Mouse (Mus musculus) MEL (cell line): Measurements from ENCODE around the gene Ly6c1.

Source experiments
- BHLHE40 ChIP-seq: IDR thresholded peaks from 2 replicates; pipeline ENCODE4 v1.6.1; 2012; ENCODE audit warnings: low read depth, mild to moderate bottlenecking, inconsistent platforms, low read length, improper control_type of control experiment, borderline replicate concordance
- CTCF ChIP-seq, 3 experiments: IDR thresholded peaks in 2 of 3; conservative IDR thresholded peaks in 1 of 3; 2 replicates each; pipeline ENCODE4 v1.5.1; 2011 to 2012; ENCODE audit warnings: low read length in 3 of 3, low read depth in 2 of 3, mild to moderate bottlenecking in 2 of 3, improper control_type of control experiment in 1 of 3, inconsistent platforms in 1 of 3, mixed read lengths in 1 of 3, moderate library complexity in 1 of 3; ENCODE audit not compliant: control insufficient read depth in 1 of 3, insufficient read depth in 1 of 3, poor library complexity in 1 of 3, severe bottlenecking in 1 of 3
- JUND ChIP-seq: IDR thresholded peaks from 2 replicates; pipeline ENCODE4 v1.6.1; 2011; ENCODE audit warnings: low read depth, mild to moderate bottlenecking, improper control_type of control experiment, low read length
- USF1 ChIP-seq: IDR thresholded peaks from 2 replicates; pipeline ENCODE4 v1.6.1; 2014; ENCODE audit warnings: low read depth, mild to moderate bottlenecking, inconsistent platforms, low read length, improper control_type of control experiment, moderate library complexity

GRCm38 (mm10) chr15:75055985-75056384 is 7.4 kb upstream of the Ly6c1 start:
- no peak for TF ChIP-seq USF1
- TF ChIP-seq JUND = no peak
- no peak for TF ChIP-seq CTCF (IDR thresholded peaks at IDR 0.05 in 2 of 3, conservative IDR thresholded peaks at IDR 0.05 in 1 of 3; ENCODE audit: control insufficient read depth in 1 of 3, insufficient read depth in 1 of 3, low read depth in 2 of 3, low read length in 3 of 3, poor library complexity in 1 of 3, severe bottlenecking in 1 of 3)
- TF ChIP-seq BHLHE40 = no peak
